Mouse (Mus musculus): ENCODE results near the gene Capn2.

Capn2 gene

GRCm38 (mm10) chr1:182460291-182461244, 56.8 kb downstream of the Capn2 start:
- peak; percentile 81 for DNase-seq (ENCODE audit: low spot score)

- no peak for DNase-seq (ENCODE audit: low spot score)
These were observed 58.0 kb downstream of the Capn2 start for GRCm38 (mm10) chr1:182459436-182459835.

GRCm38 (mm10) chr1:182458556-182458955, 58.9 kb downstream of the Capn2 start:
- DNase-seq (ENCODE audit: low spot score): no peak

GRCm38 (mm10) chr1:182455080-182455479, 62.3 kb downstream of the Capn2 start:
- no peak for DNase-seq (ENCODE audit: low spot score)

- no peak for DNase-seq (ENCODE audit: low spot score)
These were observed 64.9 kb downstream of the Capn2 start for GRCm38 (mm10) chr1:182452473-182452872.

- DNase-seq (ENCODE audit: low spot score): no peak
These were observed 69.0 kb downstream of the Capn2 start for GRCm38 (mm10) chr1:182448276-182449035.

- DNase-seq (ENCODE audit: low spot score): no peak
These were observed 73.3 kb downstream of the Capn2 start for GRCm38 (mm10) chr1:182444116-182444515.

- no peak for DNase-seq (ENCODE audit: low spot score)
These were observed 75.5 kb downstream of the Capn2 start for GRCm38 (mm10) chr1:182441791-182442473.

- DNase-seq (ENCODE audit: low spot score): peak; percentile 64
These were observed 77.7 kb downstream of the Capn2 start for GRCm38 (mm10) chr1:182439546-182440222.

GRCm38 (mm10) chr1:182436746-182437145, 80.7 kb downstream of the Capn2 start:
- DNase-seq (ENCODE audit: low spot score): no peak

GRCm38 (mm10) chr1:182432059-182432458, 85.3 kb downstream of the Capn2 start:
- DNase-seq (ENCODE audit: low spot score): no peak

- no peak for DNase-seq (ENCODE audit: low spot score)
These were observed 86.7 kb downstream of the Capn2 start for GRCm38 (mm10) chr1:182430676-182431075.

GRCm38 (mm10) chr1:182429826-182430225, 87.6 kb downstream of the Capn2 start:
- no peak for DNase-seq (ENCODE audit: low spot score)

GRCm38 (mm10) chr1:182427426-182427825, 90.0 kb downstream of the Capn2 start:
- DNase-seq (ENCODE audit: low spot score): no peak

GRCm38 (mm10) chr1:182426444-182426843, 91.0 kb downstream of the Capn2 start:
- DNase-seq (ENCODE audit: low spot score): no peak

GRCm38 (mm10) chr1:182425176-182425575, 92.2 kb downstream of the Capn2 start:
- DNase-seq (ENCODE audit: low spot score): no peak

- no peak for DNase-seq (ENCODE audit: low spot score)
These were observed 93.1 kb downstream of the Capn2 start for GRCm38 (mm10) chr1:182424274-182424673.

GRCm38 (mm10) chr1:182419481-182419880, 97.9 kb downstream of the Capn2 start:
- DNase-seq (ENCODE audit: low spot score): no peak

Data from yolk sac, embryonic 10.5 days (tissue).